10 mouse cellular contexts compared by ENCODE assay signal in the genomic region with DNA sequence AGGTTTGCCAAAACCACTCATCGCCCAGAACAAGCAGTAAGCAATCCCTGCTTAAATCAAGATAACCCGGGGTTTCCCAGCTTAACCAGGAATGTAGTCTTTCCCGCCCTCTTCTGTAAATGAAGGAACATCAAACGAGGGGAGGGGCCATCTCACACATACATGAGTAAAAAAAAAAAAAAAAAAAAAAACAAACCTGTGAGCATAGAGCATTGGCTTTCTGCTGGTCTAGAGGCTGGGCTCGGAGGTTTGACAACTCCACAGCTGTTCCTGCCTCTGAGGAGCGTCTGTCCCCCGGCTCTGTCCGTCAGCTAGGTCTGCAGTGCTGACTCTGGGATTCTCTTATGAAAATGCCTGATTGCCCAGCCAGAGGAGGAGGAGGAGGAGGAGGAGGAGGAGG. TPM values are rescaled to one million over a fixed set of nuclear protein-coding genes. Genes with fewer than 3 reads are reported as not detected.
DNase-seq lines count a peak whose midpoint lies in the region; ATAC-seq and TF ChIP-seq lines count a peak whose summit lies in the region.
"Had no signal": no experiment of that assay in that cellular context is flagged by ENCODE, and none has a peak within 500 bp of the region (broad histone marks: within the 10 kb centered on the region; RNA-seq: fewer than 3 reads in every experiment).

No protein-coding gene starts in this region.

- no peaks in the 10 kb centered on the region for H3K36me3 ChIP-seq in forebrain, postnatal 0 days (ENCODE audit: insufficient read depth)
- H3K36me3 ChIP-seq in limb, embryonic 13.5 days: peaks cover 9% of the 10 kb centered on the region

- ATAC-seq in forebrain, postnatal 0 days: no peak
- no peak for ATAC-seq in limb, embryonic 13.5 days (ENCODE audit: low FRiP score, low read depth)

- no peak overlapping the region for H3K9ac ChIP-seq in forebrain, postnatal 0 days
- H3K9ac ChIP-seq in limb, embryonic 13.5 days: no peak overlapping the region

- no peak for DNase-seq in layer of hippocampus, adult 2 months (ENCODE audit: low spot score in 2 of 2)
- DNase-seq in layer of hippocampus, adult 8-10 months (ENCODE audit: low spot score in 2 of 2): no peak
- no peak for DNase-seq in forebrain, postnatal 0 days
- peak; percentile 32 for DNase-seq in skeletal muscle tissue, adult 2 months (ENCODE audit: low read depth, low spot score)
- DNase-seq in gastrocnemius, postnatal 36 days: no peak
- DNase-seq in left cerebral cortex, adult 11 months (ENCODE audit: low spot score): no peak
- DNase-seq in layer of hippocampus, postnatal 14 days (ENCODE audit: low spot score in 2 of 2): no peak
- DNase-seq: thymus, adult 2 months had no signal

- H3K27ac ChIP-seq in layer of hippocampus, adult 2 months: peak overlapping the region; percentile 73; the same call in 1 of the 2 replicates
- no peak overlapping the region for H3K27ac ChIP-seq in forebrain, postnatal 0 days (ENCODE audit: low read depth, low read length)
- no peak overlapping the region for H3K27ac ChIP-seq in limb, embryonic 13.5 days

- no peaks in the 10 kb centered on the region; the same call in 1 of the 2 replicates for H3K4me1 ChIP-seq in forebrain, postnatal 0 days (ENCODE audit: insufficient read depth)
- H3K4me1 ChIP-seq in limb, embryonic 13.5 days: peaks cover 38% of the 10 kb centered on the region

- TF ChIP-seq CTCF in layer of hippocampus, adult 2 months (conservative IDR thresholded peaks at IDR 0.05): no peak
- no peak for TF ChIP-seq CTCF in forebrain, postnatal 0 days (IDR thresholded peaks at IDR 0.05; ENCODE audit: low read depth)

- WGBS in forebrain, postnatal 0 days: 26% methylated on average over 8 of the region's 8 CpGs
- 7% methylated on average over 8 of the region's 8 CpGs for WGBS in limb, embryonic 13.5 days

- intact Hi-C loops in gastrocnemius, postnatal 36 days (cut with DNase I): no loop called here

- H3K9me3 ChIP-seq in forebrain, postnatal 0 days (ENCODE audit: low read length): no peaks in the 10 kb centered on the region
- H3K9me3 ChIP-seq in limb, embryonic 13.5 days: 0 out of 2 replicates have a peak, but pooled peaks cover 5% of the 10 kb centered on the region

- H3K4me2 ChIP-seq in forebrain, postnatal 0 days (ENCODE audit: low read depth): peak overlapping the region; percentile 30
- peak overlapping the region; percentile 62 for H3K4me2 ChIP-seq in limb, embryonic 13.5 days (replicated peaks)

- H3K27me3 ChIP-seq in forebrain, postnatal 0 days (ENCODE audit: insufficient read depth, low read length): peaks cover 4% of the 10 kb centered on the region; the same call in 1 of the 2 replicates
- H3K27me3 ChIP-seq in limb, embryonic 13.5 days: peaks cover 23% of the 10 kb centered on the region

- peak overlapping the region; percentile 53 for H3K4me3 ChIP-seq in layer of hippocampus, adult 2 months
- H3K4me3 ChIP-seq in forebrain, postnatal 0 days (ENCODE audit: low read depth, low read length): 0 out of 2 replicates have a peak overlapping the region, but pooled peaks have one; percentile 4
- H3K4me3 ChIP-seq in limb, embryonic 13.5 days: peak overlapping the region; percentile 22

RNA-seq across cellular contexts. Expression of a gene that starts 2.7 kb away (rescaled TPM):
- total RNA-seq in layer of hippocampus, adult 2 months (2021): 10 to 100 TPM; 13.7 to 16.7 TPM
- 10 to 100 TPM; 14.6 to 17.9 (median 16.0) TPM for total RNA-seq in layer of hippocampus, adult 8-10 months (2022)
- total RNA-seq in forebrain, postnatal 0 days (2014; rRNA removed): 7.7 and 13.5 TPM in 2 replicates
- polyA plus RNA-seq in forebrain, postnatal 0 days (2015; fragmentation: Nextera tagmentation; extraction: Ambion mirVana): 8.8 and 11.3 TPM in 2 replicates
- polyA plus RNA-seq in limb, embryonic 13.5 days (2015; fragmentation: Nextera tagmentation; extraction: Ambion mirVana): 17.1 and 18.1 TPM in 2 replicates
- total RNA-seq in gastrocnemius, postnatal 36 days (2021): 10 to 100 TPM; 11.9 to 12.0 TPM
- 10 to 100 TPM; 28.0 TPM for total RNA-seq in layer of hippocampus, postnatal 14 days (2021)
- polyA plus RNA-seq: liver, adult 2 months had no signal

RNA-seq across cellular contexts. Expression of a gene that starts 30.1 kb away (rescaled TPM):
- 1 to 10 TPM in 1 of 2 experiments, under 1 TPM in 1; 0.88 to 1.2 TPM for total RNA-seq in layer of hippocampus, adult 2 months (2021)
- total RNA-seq in layer of hippocampus, adult 8-10 months (2022): 1 to 10 TPM; 1.5 to 2.8 (median 1.9) TPM
- 0.52 and 0.62 TPM in 2 replicates for total RNA-seq in forebrain, postnatal 0 days (2014; rRNA removed)
- 0.60 and 0.99 TPM in 2 replicates for polyA plus RNA-seq in forebrain, postnatal 0 days (2015; fragmentation: Nextera tagmentation; extraction: Ambion mirVana)
- polyA plus RNA-seq in limb, embryonic 13.5 days (2015; fragmentation: Nextera tagmentation; extraction: Ambion mirVana): 6.9 and 8.2 TPM in 2 replicates
- 1 to 10 TPM; 3.0 TPM for total RNA-seq in gastrocnemius, postnatal 36 days (2021)
- total RNA-seq in layer of hippocampus, postnatal 14 days (2021): under 1 TPM; 0.53 to 0.95 TPM
